Mouse (Mus musculus) cortical plate, adult 2 months (tissue): ENCODE measurements at regions not wholly inside any gene's neighbourhood (a gene's known extent, or its start where the extent isn't known, plus 50 kb on each side); places are given as distances from the start of the nearest gene placed in this dataset.

Experiments
- H3K27ac ChIP-seq: fragments of 200-500 bp; 2 replicates; pipeline ENCODE4 v1.5.1; 2012; ENCODE audit warnings: low read length, control low read depth, inconsistent platforms; ENCODE audit not compliant: insufficient read depth
- H3K4me1 ChIP-seq: fragments of 200-500 bp; 2 replicates; pipeline ENCODE4 v1.6.1; 2011; ENCODE audit warnings: low read length; ENCODE audit not compliant: control insufficient read depth, insufficient read depth
- H3K4me3 ChIP-seq: fragments of 200-500 bp; 2 replicates; pipeline ENCODE4 v1.5.1; 2011; ENCODE audit warnings: mild to moderate bottlenecking, low read length, control low read depth; ENCODE audit not compliant: insufficient read depth
- CTCF ChIP-seq: fragments of 200-500 bp; IDR thresholded peaks from 2 replicates; pipeline ENCODE4 v1.5.1; 2011; ENCODE audit warnings: mild to moderate bottlenecking, control low read depth, low read length; ENCODE audit not compliant: insufficient read depth; ENCODE audit errors: extremely low read depth
- POLR2A ChIP-seq: fragments of 200-500 bp; IDR thresholded peaks from 2 replicates; pipeline ENCODE4 v1.6.1; 2011; ENCODE audit warnings: mild to moderate bottlenecking, low read length, control low read depth; ENCODE audit not compliant: insufficient read depth; ENCODE audit errors: extremely low read depth

- H3K27ac ChIP-seq, result no peak overlapping the region
- TF ChIP-seq POLR2A, result no peak
- no peak for TF ChIP-seq CTCF
These were observed 1101.3 kb upstream of the Zeb2 start for GRCm38 (mm10) chr2:46218336-46218957.

GRCm38 (mm10) chr2:46199341-46199740, 1082.1 kb upstream of the Zeb2 start:
- no peak for TF ChIP-seq POLR2A
- no peak for TF ChIP-seq CTCF
- no peaks in the 10 kb centered on the region for H3K4me1 ChIP-seq
- no peak overlapping the region for H3K27ac ChIP-seq
- H3K4me3 ChIP-seq, result no peak overlapping the region

More at GRCm38 (mm10) chr2:46218336-46218957, 1101.3 kb upstream of the Zeb2 start:
- Histone ChIP-seq H3K4me1 (no peaks in the 10 kb centered on the region), H3K4me3 (no peak overlapping the region)

- Histone ChIP-seq H3K27ac (no peak overlapping the region), H3K4me3 (no peak overlapping the region), H3K4me1 (no peaks in the 10 kb centered on the region)
- TF ChIP-seq CTCF (no peak), POLR2A (no peak)
These were observed 1070.2 kb upstream of the Zeb2 start for GRCm38 (mm10) chr2:46187265-46187888.

GRCm38 (mm10) chr2:46183241-46183640, 1066.0 kb upstream of the Zeb2 start:
- Histone ChIP-seq H3K4me1 (no peaks in the 10 kb centered on the region), H3K4me3 (no peak overlapping the region), H3K27ac (no peak overlapping the region)
- TF ChIP-seq CTCF (no peak), POLR2A (no peak)

GRCm38 (mm10) chr2:46179741-46180140, 1062.5 kb upstream of the Zeb2 start:
- no peak overlapping the region for H3K4me3 ChIP-seq
- H3K4me1 ChIP-seq, result no peaks in the 10 kb centered on the region
- TF ChIP-seq POLR2A, result no peak
- no peak for TF ChIP-seq CTCF
- H3K27ac ChIP-seq, result no peak overlapping the region

GRCm38 (mm10) chr2:46168488-46168887, 1051.3 kb upstream of the Zeb2 start:
- TF ChIP-seq POLR2A, result no peak
- TF ChIP-seq CTCF, result no peak

GRCm38 (mm10) chr2:46149848-46150247, 1032.7 kb upstream of the Zeb2 start:
- H3K4me1 ChIP-seq, result no peaks in the 10 kb centered on the region
- TF ChIP-seq POLR2A (no peak), CTCF (no peak)
- no peak overlapping the region for H3K4me3 ChIP-seq

More at GRCm38 (mm10) chr2:46168488-46168887, 1051.3 kb upstream of the Zeb2 start:
- Histone ChIP-seq H3K27ac (no peak overlapping the region), H3K4me1 (no peaks in the 10 kb centered on the region), H3K4me3 (no peak overlapping the region)

GRCm38 (mm10) chr2:46119871-46120270, 1002.7 kb upstream of the Zeb2 start:
- no peak overlapping the region for H3K27ac ChIP-seq
- H3K4me3 ChIP-seq, result no peak overlapping the region
- TF ChIP-seq CTCF (no peak), POLR2A (no peak)
- no peaks in the 10 kb centered on the region for H3K4me1 ChIP-seq

More at GRCm38 (mm10) chr2:46149848-46150247, 1032.7 kb upstream of the Zeb2 start:
- no peak overlapping the region for H3K27ac ChIP-seq

GRCm38 (mm10) chr2:46106991-46107390, 989.8 kb upstream of the Zeb2 start:
- TF ChIP-seq CTCF (no peak), POLR2A (no peak)
- no peaks in the 10 kb centered on the region for H3K4me1 ChIP-seq
- no peak overlapping the region for H3K4me3 ChIP-seq
- no peak overlapping the region for H3K27ac ChIP-seq
